Mouse (Mus musculus) 3134 (cell line): ENCODE measurements at regions not wholly inside any gene's neighbourhood (a gene's known extent, or its start where the extent isn't known, plus 50 kb on each side); places are given as distances from the start of the nearest gene placed in this dataset.
A peak's percentile ranks its signal among the peaks of the same experiment; 100 is the strongest.

ENCODE experiments used
- DNase-seq: peaks from one replicate; pipeline ENCODE4 v3.0.0-alpha.2; 2011; ENCODE audit warnings: low spot score; ENCODE audit not compliant: insufficient read length; ENCODE audit errors: extremely low read depth

- no peak for DNase-seq
These were observed 168.5 kb upstream of the Klf3 start for GRCm38 (mm10) chr5:64634721-64635120.

- no peak for DNase-seq
These were observed 166.9 kb upstream of the Klf3 start for GRCm38 (mm10) chr5:64636301-64636700.

- DNase-seq, result no peak
These were observed 159.6 kb upstream of the Klf3 start for GRCm38 (mm10) chr5:64643584-64643983.

GRCm38 (mm10) chr5:64647417-64648125, 155.6 kb upstream of the Klf3 start:
- DNase-seq, result no peak

GRCm38 (mm10) chr5:64648492-64648891, 154.7 kb upstream of the Klf3 start:
- no peak for DNase-seq

GRCm38 (mm10) chr5:64651407-64651806, 151.8 kb upstream of the Klf3 start:
- no peak for DNase-seq

- no peak for DNase-seq
These were observed 149.4 kb upstream of the Klf3 start for GRCm38 (mm10) chr5:64653764-64654163.

- DNase-seq, result no peak
These were observed 147.9 kb upstream of the Klf3 start for GRCm38 (mm10) chr5:64655286-64655685.

GRCm38 (mm10) chr5:64661959-64662358, 141.2 kb upstream of the Klf3 start:
- no peak for DNase-seq

- DNase-seq, result no peak
These were observed 140.7 kb upstream of the Klf3 start for GRCm38 (mm10) chr5:64662476-64662875.

- no peak for DNase-seq
These were observed 139.4 kb upstream of the Klf3 start for GRCm38 (mm10) chr5:64663766-64664165.

- no peak for DNase-seq
These were observed 138.1 kb upstream of the Klf3 start for GRCm38 (mm10) chr5:64665064-64665463.

- no peak for DNase-seq
These were observed 136.9 kb upstream of the Klf3 start for GRCm38 (mm10) chr5:64666256-64666655.

- DNase-seq, result peak; percentile 54
These were observed 136.1 kb upstream of the Klf3 start for GRCm38 (mm10) chr5:64667053-64667452.

GRCm38 (mm10) chr5:64673861-64674260, 129.3 kb upstream of the Klf3 start:
- DNase-seq, result no peak

GRCm38 (mm10) chr5:64676214-64676945, 126.8 kb upstream of the Klf3 start:
- DNase-seq, result no peak

- no peak for DNase-seq
These were observed 126.1 kb upstream of the Klf3 start for GRCm38 (mm10) chr5:64676946-64677588.

- no peak for DNase-seq
These were observed 124.5 kb upstream of the Klf3 start for GRCm38 (mm10) chr5:64678706-64679105.

GRCm38 (mm10) chr5:64679996-64680625, 123.1 kb upstream of the Klf3 start:
- no peak for DNase-seq

GRCm38 (mm10) chr5:64681161-64681560, 122.0 kb upstream of the Klf3 start:
- DNase-seq, result no peak

GRCm38 (mm10) chr5:64682326-64682845, 120.8 kb upstream of the Klf3 start:
- DNase-seq, result no peak
